In genomic region chr13:59028546-59028945, GRCm38 (mm10) we compare ENCODE assay signal across 17 mouse cellular contexts.
"Had no signal": no experiment of that assay in that cellular context is flagged by ENCODE, and none has a peak within 500 bp of the region (broad histone marks: within the 10 kb centered on the region; RNA-seq: fewer than 3 reads in every experiment).

No protein-coding gene starts in this region.

- H3K4me1 ChIP-seq: limb, embryonic 13.5 days; liver, embryonic 12.5 days; liver, embryonic 15.5 days; lung, embryonic 15.5 days; megakaryocyte, embryonic 14.5 days; midbrain, embryonic 10.5 days had no signal

- H3K27ac ChIP-seq: limb, embryonic 10.5 days; limb, embryonic 13.5 days; liver, embryonic 12.5 days; liver, embryonic 15.5 days; lung, embryonic 15.5 days; midbrain, embryonic 10.5 days; midbrain, embryonic 13.5 days had no signal

- H3K4me3 ChIP-seq: limb, embryonic 10.5 days; limb, embryonic 13.5 days; liver, embryonic 12.5 days; liver, embryonic 15.5 days; lung, embryonic 15.5 days; megakaryocyte, embryonic 14.5 days; midbrain, embryonic 10.5 days; midbrain, embryonic 13.5 days; myocyte had no signal

- H3K36me3 ChIP-seq: limb, embryonic 10.5 days; limb, embryonic 13.5 days; liver, embryonic 12.5 days; liver, embryonic 15.5 days; lung, embryonic 15.5 days; midbrain, embryonic 10.5 days; midbrain, embryonic 13.5 days had no signal

- DNase-seq: kidney, adult 11 months; kidney, adult 9 months; kidney, postnatal 14 days; kidney, postnatal 4 days; liver; lung, adult 18-20 months; lung, postnatal 10 days; lung, postnatal 36 days had no signal

- H3K27me3 ChIP-seq: limb, embryonic 13.5 days; liver, embryonic 12.5 days; liver, embryonic 15.5 days; lung, embryonic 15.5 days; megakaryocyte, embryonic 14.5 days; midbrain, embryonic 13.5 days had no signal
